13 mouse cellular contexts compared by ENCODE assay signal in genomic region chr5:88990196-88990747, GRCm38 (mm10).
A peak's percentile ranks its signal among the peaks of the same experiment; 100 is the strongest.
DNase-seq lines count a peak whose midpoint lies in the region; ATAC-seq lines count a peak whose summit lies in the region.
"Had no signal": no experiment of that assay in that cellular context is flagged by ENCODE, and none has a peak within 500 bp of the region (broad histone marks: within the 10 kb centered on the region; RNA-seq: fewer than 3 reads in every experiment).

No protein-coding gene starts in this region.

- no peaks in the 10 kb centered on the region for H3K36me3 ChIP-seq in heart, embryonic 12.5 days

- no peak overlapping the region for H3K4me2 ChIP-seq in heart, embryonic 12.5 days
- H3K4me2 ChIP-seq: liver, embryonic 11.5 days had no signal

- no peaks in the 10 kb centered on the region for H3K27me3 ChIP-seq in heart, embryonic 12.5 days (replicated peaks)

- no peaks in the 10 kb centered on the region for H3K9me3 ChIP-seq in heart, embryonic 12.5 days (replicated peaks)

- no peak for DNase-seq in frontal cortex, postnatal 25 days (ENCODE audit: low spot score in 2 of 2)
- DNase-seq in lung, postnatal 10 days = peak; percentile 10
- no peak for DNase-seq in lung, postnatal 14 days
- peak; percentile 25 to 38 for DNase-seq in frontal cortex, adult 2 months (ENCODE audit: extremely low spot score in 1 of 2, low spot score in 1 of 2)
- DNase-seq in kidney, postnatal 25 days = peak; percentile 72 to 90
- DNase-seq in heart, adult 9 months (ENCODE audit: low spot score in 2 of 2) = no peak
- DNase-seq: gastrocnemius, postnatal 10 days; lung, postnatal 36 days; thymus, postnatal 36 days had no signal

- WGBS in heart, embryonic 12.5 days = 78% methylated on average over 9 of the region's 9 CpGs

- peak; percentile 55; the same call in 1 of the 2 replicates for ATAC-seq in frontal cortex, adult (ENCODE audit: low TSS enrichment)
- ATAC-seq in heart, embryonic 12.5 days (ENCODE audit: insufficient number of reproducible peaks, low FRiP score) = no peak
- ATAC-seq: CD4-positive, CD25-positive, alpha-beta regulatory T cell, adult 4 months had no signal

- H3K9ac ChIP-seq in heart, embryonic 12.5 days = no peak overlapping the region

- H3K27ac ChIP-seq in heart, embryonic 12.5 days (ENCODE audit: poor library complexity, severe bottlenecking) = no peak overlapping the region

- H3K4me1 ChIP-seq in heart, embryonic 12.5 days (replicated peaks) = no peaks in the 10 kb centered on the region

- H3K4me3 ChIP-seq in heart, embryonic 12.5 days = no peak overlapping the region

Comparison
In these comparisons a context has a peak if more than half of its experiments do, and no peak if none do; other contexts are left out.
1. DNase-seq: peak in lung, postnatal 10 days (single experiment), frontal cortex, adult 2 months (2 of 2) and kidney, postnatal 25 days (2 of 2); none in frontal cortex, postnatal 25 days (0 of 2), lung, postnatal 14 days (single experiment) and heart, adult 9 months (0 of 2).